Mouse (Mus musculus): ENCODE results near the gene Zbp1. TPM values are rescaled to one million over a fixed set of nuclear protein-coding genes. Genes with fewer than 3 reads are reported as not detected.

Gene Zbp1
- polyA plus RNA-seq, 1 experiment from 2014 or later, result 0.28 TPM

DNA sequence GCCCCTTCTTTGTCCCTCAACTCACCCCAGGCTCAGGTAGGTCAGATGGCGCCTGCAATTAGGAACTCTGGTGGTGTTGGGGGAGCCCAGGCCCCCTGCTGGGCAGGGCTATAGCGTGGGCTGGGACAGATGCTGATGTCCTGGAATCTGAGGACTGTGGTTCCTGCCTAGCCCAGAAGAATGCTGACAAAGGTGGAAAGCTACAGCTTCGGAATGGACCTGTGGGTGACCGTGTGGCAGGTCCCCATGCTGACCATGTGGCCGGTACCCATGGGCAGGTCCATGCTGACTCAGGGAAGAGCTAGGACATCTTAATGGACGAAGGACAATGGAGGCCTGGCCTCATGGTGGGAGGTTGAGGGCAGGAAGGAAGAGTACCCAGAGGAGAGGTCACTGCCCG, 35.9 kb downstream of the Zbp1 start:
- ATAC-seq (ENCODE audit: low FRiP score), result no peak
- H3K27me3 ChIP-seq, result peaks cover 16% of the 10 kb centered on the region; the same call in 1 of the 2 replicates
- WGBS, result 76% methylated on average over 7 of the region's 7 CpGs

DNA sequence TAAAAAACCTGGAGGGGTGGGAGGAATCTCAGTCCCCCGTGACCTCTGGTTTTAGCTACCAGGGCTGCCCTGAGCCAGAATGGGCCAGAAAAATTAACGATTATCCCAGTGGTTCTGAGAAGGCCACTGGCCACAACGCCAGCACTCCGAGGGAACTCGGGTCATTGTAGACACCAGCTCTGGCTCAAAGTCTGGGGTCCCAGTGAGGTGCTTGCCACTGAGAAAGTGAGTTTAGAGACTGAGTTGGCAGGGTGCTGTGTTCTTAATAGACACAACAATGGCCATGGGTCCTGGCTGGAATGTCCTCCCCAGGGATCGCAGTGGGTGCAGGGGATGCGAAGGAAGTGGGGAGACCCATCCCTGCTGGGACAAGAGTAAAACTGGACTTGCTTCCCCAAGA, 36.8 kb downstream of the Zbp1 start:
- no peak overlapping the region for H3K4me2 ChIP-seq (replicated peaks)
- H3K4me3 ChIP-seq, result no peak overlapping the region
- no peaks in the 10 kb centered on the region for H3K9me3 ChIP-seq (replicated peaks)
- no peak overlapping the region for H3K27ac ChIP-seq
- no peak overlapping the region for H3K9ac ChIP-seq
- H3K4me1 ChIP-seq, result 0 out of 2 replicates have a peak, but pooled peaks cover 4% of the 10 kb centered on the region
- peaks cover 14% of the 10 kb centered on the region for H3K27me3 ChIP-seq
- 89% methylated on average over 7 of the region's 7 CpGs for WGBS
- H3K36me3 ChIP-seq, result no peaks in the 10 kb centered on the region
- ATAC-seq (ENCODE audit: low FRiP score), result no peak

More for the DNA sequence above, 35.9 kb downstream of the Zbp1 start:
- H3K9me3 ChIP-seq (replicated peaks), result no peaks in the 10 kb centered on the region
- H3K9ac ChIP-seq, result no peak overlapping the region
- H3K4me3 ChIP-seq, result no peak overlapping the region
- no peak overlapping the region for H3K4me2 ChIP-seq (replicated peaks)
- no peak overlapping the region for H3K27ac ChIP-seq
- H3K36me3 ChIP-seq, result no peaks in the 10 kb centered on the region
- H3K4me1 ChIP-seq, result 0 out of 2 replicates have a peak, but pooled peaks cover 4% of the 10 kb centered on the region

DNA sequence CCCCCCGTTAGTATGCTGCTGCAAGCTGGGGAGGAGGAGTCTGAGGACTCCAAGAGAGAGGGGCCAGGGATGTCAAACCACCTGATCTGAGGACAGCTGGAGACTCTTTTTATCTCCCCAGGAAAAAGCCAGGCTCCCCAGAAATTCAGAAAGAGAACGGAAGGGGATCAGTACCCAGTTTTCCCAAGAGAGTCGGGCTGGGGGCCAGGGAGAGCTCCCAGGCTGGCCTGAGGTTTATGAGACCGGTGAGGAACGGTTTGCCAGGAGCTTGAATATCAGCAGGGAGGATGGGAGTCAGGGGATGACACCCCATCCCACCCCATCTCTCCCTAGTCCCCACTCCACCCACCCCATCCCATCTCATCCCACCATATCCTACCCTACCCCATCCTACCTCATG, 37.2 kb downstream of the Zbp1 start:
- H3K9me3 ChIP-seq (replicated peaks), result no peaks in the 10 kb centered on the region
- H3K9ac ChIP-seq, result no peak overlapping the region
- H3K27me3 ChIP-seq, result peaks cover 14% of the 10 kb centered on the region
- H3K27ac ChIP-seq, result no peak overlapping the region
- 63% methylated on average over 5 of the region's 5 CpGs for WGBS
- ATAC-seq (ENCODE audit: low FRiP score), result no peak
- 0 out of 2 replicates have a peak, but pooled peaks cover 4% of the 10 kb centered on the region for H3K4me1 ChIP-seq
- H3K4me3 ChIP-seq, result no peak overlapping the region
- no peaks in the 10 kb centered on the region for H3K36me3 ChIP-seq
- no peak overlapping the region for H3K4me2 ChIP-seq (replicated peaks)

DNA sequence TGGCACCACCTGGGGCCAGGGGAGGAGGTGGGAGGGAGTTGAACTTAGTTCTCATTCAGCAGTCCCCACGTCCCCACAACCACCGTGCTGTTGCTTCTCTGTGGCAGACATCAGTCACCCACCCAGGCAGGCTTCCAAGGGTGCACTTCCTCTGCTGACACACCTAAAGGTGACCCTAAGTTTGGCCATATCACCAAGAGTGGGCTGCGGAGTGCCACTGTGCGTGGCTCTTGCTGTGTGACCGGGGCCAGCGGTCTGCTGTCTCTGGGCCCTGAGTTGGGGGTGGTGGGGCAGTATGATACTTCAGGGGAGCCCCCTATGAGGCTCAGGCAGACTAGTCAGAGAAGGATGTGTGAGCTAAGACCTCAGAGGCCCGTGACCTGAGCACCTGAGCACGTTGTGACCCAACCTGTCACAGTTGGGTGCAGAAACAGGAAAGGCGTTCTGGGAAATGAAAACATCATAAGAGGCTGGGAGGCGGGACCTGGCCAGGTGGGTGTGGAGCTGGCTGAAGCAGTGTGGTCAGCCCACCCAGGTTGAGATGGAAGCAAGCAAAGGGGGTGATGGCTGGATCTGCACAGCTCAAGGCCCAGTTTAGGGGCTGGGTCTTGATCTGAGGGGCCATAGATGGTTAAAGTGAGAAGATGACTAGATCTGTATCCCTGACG, 37.9 kb downstream of the Zbp1 start:
- no peak overlapping the region for H3K4me3 ChIP-seq
- ATAC-seq (ENCODE audit: low FRiP score), result no peak
- WGBS, result 82% methylated on average over 11 of the region's 11 CpGs

DNA sequence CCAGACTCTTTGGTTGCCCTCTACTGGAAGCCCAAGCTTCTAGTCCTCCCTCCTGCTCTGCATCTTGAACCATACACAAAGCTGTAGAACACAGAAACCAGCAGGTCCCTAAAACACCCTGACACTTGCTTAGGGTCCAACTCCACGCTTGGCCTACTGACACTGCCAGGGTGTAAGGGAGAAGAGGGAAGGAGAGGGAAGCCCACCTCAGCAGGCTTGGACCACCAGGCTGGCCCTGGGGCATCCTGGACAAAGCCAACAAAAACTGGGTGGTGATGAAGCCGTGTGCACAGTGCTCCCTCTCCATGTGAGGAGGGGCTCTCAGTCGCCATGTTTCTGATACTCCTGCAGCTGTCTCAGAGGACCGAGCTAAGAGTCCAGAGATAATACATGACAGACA, 38.7 kb downstream of the Zbp1 start:
- no peaks in the 10 kb centered on the region for H3K36me3 ChIP-seq
- no peaks in the 10 kb centered on the region for H3K9me3 ChIP-seq (replicated peaks)
- WGBS, result 73% methylated on average over 4 of the region's 4 CpGs
- H3K27me3 ChIP-seq, result peaks cover 14% of the 10 kb centered on the region
- 0 out of 2 replicates have a peak, but pooled peaks cover 4% of the 10 kb centered on the region for H3K4me1 ChIP-seq
- no peak overlapping the region for H3K4me3 ChIP-seq
- no peak overlapping the region for H3K4me2 ChIP-seq (replicated peaks)
- H3K9ac ChIP-seq, result no peak overlapping the region
- no peak overlapping the region for H3K27ac ChIP-seq
- ATAC-seq (ENCODE audit: low FRiP score), result no peak

More for the DNA sequence above, 37.9 kb downstream of the Zbp1 start:
- Histone ChIP-seq H3K9ac (no peak overlapping the region), H3K4me1 (0 out of 2 replicates have a peak, but pooled peaks cover 4% of the 10 kb centered on the region), H3K27ac (no peak overlapping the region), H3K27me3 (peaks cover 14% of the 10 kb centered on the region), H3K36me3 (no peaks in the 10 kb centered on the region), H3K9me3 (replicated peaks) (no peaks in the 10 kb centered on the region), H3K4me2 (replicated peaks) (no peak overlapping the region)

DNA sequence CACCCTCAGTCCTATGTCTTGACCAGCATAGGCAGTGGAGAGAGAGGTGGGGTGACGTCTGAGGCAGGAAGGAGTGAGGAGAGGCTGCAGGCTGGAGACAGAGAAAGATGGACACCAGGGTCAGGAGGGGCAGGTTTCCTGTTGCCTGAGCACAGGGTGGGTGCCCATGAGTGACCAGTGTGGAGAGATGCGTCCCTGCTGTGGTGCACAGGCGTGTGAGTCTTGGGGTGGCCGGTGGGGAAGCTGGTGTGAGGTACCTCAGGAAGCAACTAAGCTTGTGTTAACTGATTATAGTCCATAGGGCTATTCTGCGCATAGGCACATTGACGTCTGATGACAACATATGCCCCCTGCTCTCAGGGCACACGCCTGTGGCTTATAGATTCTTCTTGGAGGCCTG, 39.7 kb downstream of the Zbp1 start:
- no peak overlapping the region for H3K4me2 ChIP-seq (replicated peaks)
- no peak for ATAC-seq (ENCODE audit: low FRiP score)
- H3K27me3 ChIP-seq, result peaks cover 9% of the 10 kb centered on the region; the same call in 1 of the 2 replicates
- no peaks in the 10 kb centered on the region for H3K9me3 ChIP-seq (replicated peaks)
- H3K4me1 ChIP-seq, result peaks cover 13% of the 10 kb centered on the region
- 77% methylated on average over 7 of the region's 7 CpGs for WGBS
- H3K9ac ChIP-seq, result no peak overlapping the region
- no peak overlapping the region for H3K27ac ChIP-seq
- H3K36me3 ChIP-seq, result no peaks in the 10 kb centered on the region
- H3K4me3 ChIP-seq, result no peak overlapping the region

DNA sequence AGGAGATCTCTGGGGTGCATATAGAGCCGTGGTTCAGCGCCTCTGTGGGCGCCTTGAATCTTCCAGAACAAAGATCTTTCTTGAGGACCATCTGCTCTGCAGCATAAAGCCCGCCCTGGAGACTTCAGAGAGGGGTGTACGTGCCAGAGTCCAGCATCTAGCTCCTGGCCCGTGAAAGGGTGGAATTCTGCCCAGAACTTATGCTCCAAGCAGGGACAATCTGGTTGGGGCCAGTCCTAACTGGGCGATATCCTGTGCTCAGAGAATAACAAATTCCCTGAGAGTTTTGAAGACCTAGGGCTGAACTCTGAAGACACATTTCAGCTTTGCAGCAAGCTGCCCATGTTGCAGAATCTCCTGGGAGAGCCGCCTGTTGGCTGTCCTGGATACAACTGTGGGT, 40.8 kb downstream of the Zbp1 start:
- no peak for ATAC-seq (ENCODE audit: low FRiP score)
- H3K4me2 ChIP-seq (replicated peaks), result no peak overlapping the region
- H3K4me3 ChIP-seq, result no peak overlapping the region
- 86% methylated on average over 8 of the region's 8 CpGs for WGBS
- H3K27ac ChIP-seq, result no peak overlapping the region
- no peak overlapping the region for H3K9ac ChIP-seq
- no peaks in the 10 kb centered on the region for H3K36me3 ChIP-seq
- H3K4me1 ChIP-seq, result peaks cover 18% of the 10 kb centered on the region
- peaks cover 9% of the 10 kb centered on the region; the same call in 1 of the 2 replicates for H3K27me3 ChIP-seq
- H3K9me3 ChIP-seq (replicated peaks), result no peaks in the 10 kb centered on the region

DNA sequence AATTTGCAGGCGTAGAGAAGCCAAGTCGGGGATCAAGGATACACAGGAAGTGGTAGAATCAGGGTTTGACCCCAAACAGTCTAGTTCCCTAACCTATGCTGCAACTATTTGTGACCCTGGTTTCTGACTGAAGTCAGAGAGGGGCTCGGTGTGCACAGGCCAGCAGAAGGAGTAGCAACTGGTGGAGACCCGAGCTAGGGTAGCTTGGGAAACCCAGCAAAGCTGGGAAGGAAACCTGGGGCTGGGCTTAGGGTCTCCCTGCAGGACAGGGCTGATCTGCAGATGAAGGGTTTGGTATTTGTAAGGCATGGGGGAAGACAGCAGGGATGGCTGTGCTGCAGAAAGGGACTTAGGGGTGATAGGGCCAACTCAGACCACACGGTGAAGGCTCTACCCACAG, 41.2 kb downstream of the Zbp1 start:
- Histone ChIP-seq H3K9ac (no peak overlapping the region), H3K4me2 (replicated peaks) (no peak overlapping the region), H3K4me1 (peaks cover 23% of the 10 kb centered on the region), H3K36me3 (no peaks in the 10 kb centered on the region), H3K9me3 (replicated peaks) (no peaks in the 10 kb centered on the region), H3K4me3 (no peak overlapping the region), H3K27me3 (peaks cover 9% of the 10 kb centered on the region; the same call in 1 of the 2 replicates), H3K27ac (no peak overlapping the region)
- 83% methylated on average over 5 of the region's 5 CpGs for WGBS
- no peak for ATAC-seq (ENCODE audit: low FRiP score)

DNA sequence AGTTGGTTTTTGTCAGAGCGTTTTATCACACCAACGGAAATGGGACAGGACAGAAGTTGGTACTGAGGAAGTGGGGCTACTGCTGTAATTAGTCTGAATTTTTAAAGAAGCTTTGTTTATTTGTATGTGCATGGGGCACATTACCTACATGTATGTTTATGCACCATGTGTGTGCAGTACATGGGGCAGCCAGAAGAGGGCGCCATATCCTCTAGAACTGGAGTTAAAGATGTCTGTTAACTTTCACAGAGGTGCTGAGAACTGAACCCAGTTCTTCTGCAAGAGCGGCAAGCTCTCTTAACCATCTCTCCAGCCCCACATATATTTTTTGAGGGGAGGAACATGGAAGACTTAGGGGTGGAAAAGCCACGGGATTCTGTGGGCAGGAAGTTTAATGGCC, 43.0 kb downstream of the Zbp1 start:
- H3K9me3 ChIP-seq (replicated peaks), result no peaks in the 10 kb centered on the region
- H3K36me3 ChIP-seq, result no peaks in the 10 kb centered on the region
- H3K27me3 ChIP-seq, result peaks cover 4% of the 10 kb centered on the region; the same call in 1 of the 2 replicates
- 91% methylated on average over 5 of the region's 5 CpGs for WGBS
- H3K4me3 ChIP-seq, result no peak overlapping the region
- H3K4me1 ChIP-seq, result peaks cover 41% of the 10 kb centered on the region
- H3K27ac ChIP-seq, result no peak overlapping the region
- no peak overlapping the region for H3K4me2 ChIP-seq (replicated peaks)
- no peak for ATAC-seq (ENCODE audit: low FRiP score)
- no peak overlapping the region for H3K9ac ChIP-seq

DNA sequence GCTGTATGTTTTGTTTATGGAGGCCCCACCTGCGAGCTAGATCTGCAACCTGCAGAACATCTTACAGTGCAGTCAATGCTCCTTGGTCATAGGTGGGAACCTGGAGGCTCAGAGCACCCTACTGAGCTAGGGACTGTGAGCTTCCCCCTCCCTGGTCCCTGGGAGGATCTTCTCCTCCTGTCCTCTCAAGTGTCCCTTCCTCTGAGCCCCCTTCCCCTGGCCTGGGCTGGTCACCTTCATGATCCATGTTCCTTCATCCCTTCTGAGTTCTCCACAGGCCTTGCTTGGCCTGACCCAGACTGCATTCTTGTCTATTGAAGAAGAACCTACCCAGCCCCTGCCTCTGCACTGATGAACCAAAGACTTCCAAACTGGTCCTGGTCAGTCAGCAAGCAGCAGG, 44.2 kb downstream of the Zbp1 start:
- Histone ChIP-seq H3K9ac (no peak overlapping the region), H3K36me3 (no peaks in the 10 kb centered on the region), H3K4me3 (no peak overlapping the region), H3K27ac (peak overlapping the region; percentile 95), H3K4me2 (replicated peaks) (peak overlapping the region; percentile 55), H3K27me3 (peaks cover 4% of the 10 kb centered on the region; the same call in 1 of the 2 replicates), H3K4me1 (peaks cover 42% of the 10 kb centered on the region), H3K9me3 (replicated peaks) (no peaks in the 10 kb centered on the region)
- ATAC-seq (ENCODE audit: low FRiP score), result peak; percentile 0; the same call in 1 of the 2 replicates
- 47% methylated on average over 1 of the region's 1 CpGs for WGBS

DNA sequence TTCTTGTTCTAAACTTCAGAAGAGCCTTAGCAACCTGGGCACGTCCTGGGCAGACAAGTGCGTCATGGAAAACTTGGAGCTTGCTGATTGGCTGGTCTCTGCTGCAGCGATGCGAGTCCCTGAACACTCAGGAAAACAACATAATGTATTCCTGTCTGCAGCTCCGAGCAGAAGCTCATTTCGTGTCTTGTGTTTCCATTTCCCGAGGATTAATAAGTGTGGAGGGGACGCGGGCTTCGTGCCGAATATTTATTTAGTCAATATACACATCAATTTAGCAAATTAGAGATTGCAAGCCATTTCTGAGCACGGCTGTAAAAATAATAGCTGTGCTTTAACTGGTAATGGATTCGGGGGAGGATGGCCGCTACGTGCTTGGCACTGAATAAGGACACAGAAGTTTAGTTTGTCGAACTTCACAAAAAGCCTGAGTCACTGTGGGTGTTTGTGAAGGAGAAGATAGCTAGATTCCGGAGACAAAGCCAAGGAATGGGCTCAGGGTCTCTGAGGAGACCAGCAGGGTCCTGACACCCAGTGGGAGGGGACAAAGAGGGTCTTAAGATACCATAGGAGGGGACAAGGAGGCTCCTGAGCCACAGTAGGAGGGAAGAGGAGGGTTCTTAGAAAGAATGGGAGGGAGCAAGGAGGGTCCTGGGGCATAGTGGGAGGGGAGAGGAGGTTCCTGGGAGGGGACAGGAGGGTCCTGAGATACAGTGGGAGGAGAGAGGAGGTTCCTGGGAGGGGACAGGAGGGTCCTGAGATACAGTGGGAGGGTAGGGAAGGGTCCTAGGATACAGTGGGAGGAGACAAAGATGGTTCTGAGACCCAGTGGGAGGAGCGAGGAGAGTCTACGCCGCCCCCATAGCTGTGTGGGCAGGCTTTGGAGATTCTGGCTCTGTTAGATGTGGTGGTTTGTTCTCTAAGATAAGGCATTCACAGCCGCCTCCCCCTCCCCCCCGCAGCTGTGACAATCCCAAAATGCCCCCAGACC, 44.9 kb downstream of the Zbp1 start:
- Histone ChIP-seq H3K9ac (0 out of 2 replicates have a peak overlapping the region, but pooled peaks have one; percentile 23), H3K4me2 (replicated peaks) (peak overlapping the region; percentile 55), H3K36me3 (no peaks in the 10 kb centered on the region), H3K4me3 (peak overlapping the region; percentile 20), H3K27me3 (peaks cover 4% of the 10 kb centered on the region; the same call in 1 of the 2 replicates), H3K9me3 (replicated peaks) (no peaks in the 10 kb centered on the region), H3K4me1 (peaks cover 43% of the 10 kb centered on the region), H3K27ac (peak overlapping the region; percentile 95)
- peak; percentile 82 for ATAC-seq (ENCODE audit: low FRiP score)
- 2% methylated on average over 21 of the region's 22 CpGs for WGBS

DNA sequence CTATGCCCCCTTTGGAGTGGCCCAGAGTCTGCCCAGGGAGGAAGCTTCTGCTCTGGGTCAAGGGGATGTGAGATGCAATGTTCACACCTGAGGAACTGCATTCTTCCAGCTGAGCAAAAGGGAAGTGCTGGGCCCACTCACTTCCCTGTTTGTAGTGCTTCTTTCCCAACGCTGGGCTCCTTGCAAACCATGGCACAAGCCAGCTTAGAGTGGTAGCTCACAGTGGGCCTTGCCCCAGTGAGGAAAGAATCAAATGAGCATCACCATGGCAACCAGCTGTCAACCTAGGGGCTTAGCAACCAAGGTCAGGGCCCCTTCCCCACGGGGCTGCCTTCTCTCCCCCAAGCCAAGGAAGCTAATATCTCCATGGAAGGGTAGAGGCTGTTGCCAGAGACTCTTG, 45.7 kb downstream of the Zbp1 start:
- Histone ChIP-seq H3K36me3 (no peaks in the 10 kb centered on the region), H3K4me3 (no peak overlapping the region), H3K9ac (no peak overlapping the region), H3K4me1 (peaks cover 45% of the 10 kb centered on the region), H3K9me3 (replicated peaks) (no peaks in the 10 kb centered on the region), H3K4me2 (replicated peaks) (peak overlapping the region; percentile 55), H3K27me3 (peaks cover 4% of the 10 kb centered on the region; the same call in 1 of the 2 replicates), H3K27ac (peak overlapping the region; percentile 95)
- ATAC-seq (ENCODE audit: low FRiP score), result peak; percentile 68
- 16% methylated on average over 2 of the region's 2 CpGs for WGBS
